In the genomic region with DNA sequence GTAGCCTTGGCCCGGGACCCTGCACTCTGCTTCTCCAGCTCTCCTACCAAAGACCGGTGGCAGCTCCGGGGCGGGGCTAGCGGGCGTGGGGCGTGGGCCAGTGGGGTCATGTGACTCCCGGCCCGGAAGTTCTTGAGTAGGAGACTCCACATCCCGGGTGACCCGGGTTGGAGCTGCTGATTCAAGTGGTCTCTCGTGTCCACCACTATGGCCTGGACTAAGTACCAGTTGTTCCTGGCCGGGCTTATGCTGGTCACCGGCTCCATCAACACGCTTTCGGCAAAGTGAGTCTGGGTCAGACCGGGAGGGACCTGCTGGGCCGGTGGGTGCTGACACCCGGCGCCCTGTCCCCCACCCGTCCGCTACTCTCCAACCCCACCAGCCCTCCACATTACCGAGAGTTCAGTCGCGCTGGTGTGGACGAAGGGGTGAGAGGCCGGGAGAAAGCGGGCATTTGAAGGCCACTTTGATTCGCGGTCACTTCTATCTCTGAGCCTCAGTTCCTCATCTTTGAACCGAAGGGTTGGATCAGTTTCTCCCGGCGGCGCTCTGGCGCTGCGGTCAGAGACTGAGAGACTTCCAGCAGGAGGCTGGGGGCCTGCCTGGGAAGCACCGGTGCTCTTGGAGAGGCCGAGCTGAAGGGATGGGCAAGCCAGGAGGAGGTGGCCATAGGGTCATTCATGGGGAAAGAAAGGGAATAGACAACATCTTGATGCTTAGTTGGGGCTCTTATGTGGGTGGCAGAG, we compare ENCODE assay signal across 8 mouse cellular contexts. TPM values are rescaled to one million over a fixed set of nuclear protein-coding genes. Genes with fewer than 3 reads are reported as not detected.
A peak's percentile ranks its signal among the peaks of the same experiment; 100 is the strongest.
DNase-seq lines count a peak whose midpoint lies in the region; ATAC-seq and TF ChIP-seq lines count a peak whose summit lies in the region.

Gene Slc35f6, plus strand, starts transcription at position 119 of the 746 bp plus-strand sequence.

- DNase-seq in forebrain, embryonic 14.5 days (ENCODE audit: low spot score), result peak; percentile 89
- peak; percentile 93 to 96 for DNase-seq in heart, postnatal 14 days
- DNase-seq in layer of hippocampus, adult 18-20 months (ENCODE audit: low spot score in 2 of 2), result peak; percentile 88 to 96
- DNase-seq in lung, adult 2 months, result peak; percentile 93
- DNase-seq in thymus, adult 18-20 months, result peak; percentile 87 to 88

- no peak for TF ChIP-seq EP300 in ES-Bruce4 (IDR thresholded peaks at IDR 0.05; ENCODE audit: insufficient read depth, low read depth, low read length)

- no peak within 1 kb of the TSS for H3K27ac ChIP-seq in ES-Bruce4 (ENCODE audit: insufficient read depth, low read length)
- H3K27ac ChIP-seq in forebrain, embryonic 14.5 days (ENCODE audit: low read depth, low read length), result peak within 1 kb of the TSS; percentile 62

- no peaks in the 10 kb centered on the region for H3K9me3 ChIP-seq in ES-Bruce4 (replicated peaks; ENCODE audit: control insufficient read depth, insufficient read depth, low read length, poor library complexity, severe bottlenecking)
- no peaks in the 10 kb centered on the region for H3K9me3 ChIP-seq in forebrain, embryonic 14.5 days (replicated peaks; ENCODE audit: control insufficient read depth, low read length)

- peak within 1 kb of the TSS; percentile 83 for H3K9ac ChIP-seq in ES-Bruce4 (ENCODE audit: low read depth, poor library complexity, severe bottlenecking)
- H3K9ac ChIP-seq in forebrain, embryonic 14.5 days (ENCODE audit: low read length), result peak within 1 kb of the TSS; percentile 80

- intact Hi-C loops in heart, postnatal 14 days (cut with DNase I), result loop anchor here (2.0 kb wide), 1 partner anchor 17 kb away; no protein-coding TSS in a partner anchor

- WGBS in forebrain, embryonic 14.5 days, result under 1% methylated on average over 38 of the region's 38 CpGs
- WGBS in lung, adult 2 months, result under 1% methylated on average over 38 of the region's 38 CpGs

- peak within 1 kb of the TSS; percentile 83 for H3K4me3 ChIP-seq in ES-Bruce4 (ENCODE audit: low read depth, low read length)
- peak within 1 kb of the TSS; percentile 85 for H3K4me3 ChIP-seq in forebrain, embryonic 14.5 days (ENCODE audit: low read depth, low read length)
- H3K4me3 ChIP-seq in lung, adult 2 months (replicated peaks; ENCODE audit: extremely low read depth, low read depth, low read length), result peak within 1 kb of the TSS; percentile 70

- H3K4me2 ChIP-seq in forebrain, embryonic 14.5 days (ENCODE audit: low read length), result peak within 1 kb of the TSS; percentile 98

- H3K4me1 ChIP-seq in ES-Bruce4 (ENCODE audit: control insufficient read depth, insufficient read depth, low read length), result peaks cover 5% of the 10 kb centered on the region
- peaks cover 9% of the 10 kb centered on the region for H3K4me1 ChIP-seq in forebrain, embryonic 14.5 days (ENCODE audit: control insufficient read depth, insufficient read depth, low read length)
- peaks cover 3% of the 10 kb centered on the region; the same call in 1 of the 2 replicates for H3K4me1 ChIP-seq in lung, adult 2 months (ENCODE audit: control insufficient read depth, insufficient read depth, low read length)

- TF ChIP-seq POLR2A in ES-Bruce4 (IDR thresholded peaks at IDR 0.05; ENCODE audit: insufficient read depth, low read length), result peak; percentile 52
- peak; percentile 76; the same call in 1 of the 2 replicates for TF ChIP-seq POLR2A in lung, adult 2 months (IDR thresholded peaks at IDR 0.05; ENCODE audit: borderline replicate concordance, extremely low read depth, low read depth, low read length)

- peak; percentile 85 for ATAC-seq in cerebellum, adult (ENCODE audit: insufficient number of reproducible peaks, low FRiP score, low TSS enrichment)
- peak; percentile 96 for ATAC-seq in forebrain, embryonic 14.5 days
- ATAC-seq in neutrophil, adult 5-6 weeks (ENCODE audit: extremely low read depth, insufficient number of reproducible peaks, low FRiP score, poor library complexity, severe bottlenecking), result peak; percentile 79

- no peaks in the 10 kb centered on the region for H3K27me3 ChIP-seq in ES-Bruce4 (ENCODE audit: control insufficient read depth, insufficient read depth, low read length, poor library complexity, severe bottlenecking)
- no peaks in the 10 kb centered on the region for H3K27me3 ChIP-seq in forebrain, embryonic 14.5 days (replicated peaks; ENCODE audit: control insufficient read depth, insufficient read depth, low read length)

- H3K36me3 ChIP-seq in ES-Bruce4 (ENCODE audit: control insufficient read depth, insufficient read depth, low read length, poor library complexity, severe bottlenecking), result no peaks in the 10 kb centered on the region
- peaks cover 8% of the 10 kb centered on the region; the same call in 1 of the 2 replicates for H3K36me3 ChIP-seq in forebrain, embryonic 14.5 days (ENCODE audit: control insufficient read depth, insufficient read depth, low read length)

- no peak for TF ChIP-seq CTCF in ES-Bruce4 (IDR thresholded peaks at IDR 0.05; ENCODE audit: low read depth, low read length)
- no peak for TF ChIP-seq CTCF in lung, adult 2 months (IDR thresholded peaks at IDR 0.05; ENCODE audit: insufficient read depth, low read length)

RNA-seq across cellular contexts. Expression of gene Slc35f6, which starts in this region (rescaled TPM):
- polyA plus RNA-seq in ES-Bruce4 (2011; ENCODE audit: insufficient read depth, insufficient read length, low read depth, missing spikeins), result 14.3 and 17.6 TPM in 2 replicates
- 33.6 and 35.1 TPM in 2 replicates for polyA plus RNA-seq in forebrain, embryonic 14.5 days (2014; fragmentation: Nextera tagmentation; extraction: Ambion mirVana)
- 10 to 100 TPM; 37.4 to 39.9 TPM for total RNA-seq in heart, postnatal 14 days (2021)
- total RNA-seq in layer of hippocampus, adult 18-20 months (2021), result 10 to 100 TPM; 36.2 to 40.6 TPM
- 82.9 and 97.2 TPM in 2 replicates for polyA plus RNA-seq in lung, adult 2 months (2012; rRNA removed)
- total RNA-seq in neutrophil, adult 5-6 weeks (2017), result 17.8 and 21.0 TPM in 2 replicates
